Mouse (Mus musculus) cerebellum, postnatal 36 days (tissue): ENCODE data around the gene Fancc.

Source experiments
- DNase-seq, 2 experiments: peaks; one replicate each; pipeline ENCODE4 v3.0.0; 2021 to 2022; ENCODE audit warnings: mixed read lengths in 2 of 2

Fancc gene

GRCm38 (mm10) chr13:63314608-63314920 is 182.5 kb downstream of the Fancc start:
- no peak for DNase-seq

DNA sequence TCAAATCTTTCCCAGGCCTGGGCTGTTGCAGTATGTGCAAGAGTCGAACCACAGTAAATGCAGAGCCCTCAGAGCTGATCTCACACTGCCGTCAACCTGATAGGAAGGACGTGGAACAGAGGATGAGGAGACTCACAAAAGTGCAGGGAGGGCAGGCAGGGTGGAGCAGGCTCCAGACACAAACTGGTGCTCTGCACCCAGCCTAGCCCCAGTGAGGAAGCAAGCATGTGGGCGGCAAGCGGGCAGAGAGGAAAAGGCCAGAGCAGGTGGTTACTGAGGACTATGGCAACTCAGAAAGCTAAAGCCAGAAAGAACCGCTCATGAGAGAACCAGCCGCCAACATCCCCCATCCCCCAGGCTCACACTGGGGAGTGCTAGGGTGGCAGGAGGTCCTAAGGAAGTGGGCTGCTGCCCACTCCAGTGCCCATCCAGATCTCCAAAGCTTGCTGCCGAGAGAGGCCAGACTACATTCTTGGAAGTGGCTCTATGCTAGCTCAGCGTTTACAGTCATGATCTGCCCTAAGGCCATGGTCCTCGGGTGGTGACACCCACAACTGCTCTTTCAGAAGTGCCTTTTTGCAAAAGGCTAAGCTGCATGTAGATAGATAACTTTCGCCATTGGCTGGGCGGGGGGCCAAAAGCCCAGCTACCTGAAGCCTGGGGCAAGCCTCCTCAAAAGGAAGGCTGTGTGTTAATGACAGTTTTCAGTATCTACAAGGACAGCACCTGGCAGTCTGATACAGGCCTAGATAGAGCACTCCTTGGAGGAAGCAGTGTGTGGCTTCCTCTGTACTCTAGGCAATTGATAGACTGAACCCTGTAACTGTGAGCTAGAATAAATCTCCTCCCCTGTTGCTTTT is 183.1 kb downstream of the Fancc start:
- DNase-seq: no peak

- no peak for DNase-seq
Measured at GRCm38 (mm10) chr13:63313247-63313646, 183.8 kb downstream of the Fancc start.

- no peak for DNase-seq
Measured at GRCm38 (mm10) chr13:63311156-63311555, 185.9 kb downstream of the Fancc start.

DNA sequence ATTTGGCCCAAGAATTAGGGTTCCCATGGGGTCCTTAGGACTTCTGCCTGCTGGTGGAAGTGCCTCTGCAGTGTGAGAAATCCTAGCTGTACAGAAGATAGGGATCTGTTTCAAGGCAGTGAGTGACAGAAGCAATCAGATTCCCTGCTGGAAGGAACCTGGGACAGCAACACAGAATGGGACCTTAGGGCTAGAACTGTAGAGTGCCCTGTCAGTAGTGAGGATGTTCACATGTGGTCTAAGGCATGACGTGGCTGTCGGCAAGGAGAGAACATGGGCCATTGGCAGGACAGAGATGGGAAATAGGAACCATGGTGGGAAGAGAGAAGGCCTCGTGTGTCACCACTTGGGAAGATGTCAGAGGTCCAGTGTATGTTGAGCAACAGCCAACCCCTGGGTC is 187.5 kb downstream of the Fancc start:
- no peak for DNase-seq

DNA sequence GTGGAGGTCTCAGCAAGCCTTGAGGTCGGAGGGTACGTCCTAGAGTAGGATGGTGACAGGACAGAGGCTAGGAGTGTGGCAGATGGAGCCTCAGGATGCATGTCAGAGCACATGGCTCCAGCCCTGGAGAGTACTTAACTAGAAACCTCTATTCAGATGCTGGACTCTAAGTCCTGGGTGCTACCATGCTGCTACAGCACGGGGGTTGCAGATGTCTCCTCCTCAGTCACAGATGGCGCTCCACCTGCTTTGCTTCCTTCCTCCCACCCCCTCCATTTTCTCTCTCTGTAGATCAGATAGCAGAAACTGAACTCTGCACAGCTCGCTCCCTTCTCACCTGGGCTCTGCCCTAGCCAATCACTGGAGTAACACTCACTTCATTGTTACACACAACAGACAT is 190.3 kb downstream of the Fancc start:
- peak; percentile 76 to 81 for DNase-seq

DNA sequence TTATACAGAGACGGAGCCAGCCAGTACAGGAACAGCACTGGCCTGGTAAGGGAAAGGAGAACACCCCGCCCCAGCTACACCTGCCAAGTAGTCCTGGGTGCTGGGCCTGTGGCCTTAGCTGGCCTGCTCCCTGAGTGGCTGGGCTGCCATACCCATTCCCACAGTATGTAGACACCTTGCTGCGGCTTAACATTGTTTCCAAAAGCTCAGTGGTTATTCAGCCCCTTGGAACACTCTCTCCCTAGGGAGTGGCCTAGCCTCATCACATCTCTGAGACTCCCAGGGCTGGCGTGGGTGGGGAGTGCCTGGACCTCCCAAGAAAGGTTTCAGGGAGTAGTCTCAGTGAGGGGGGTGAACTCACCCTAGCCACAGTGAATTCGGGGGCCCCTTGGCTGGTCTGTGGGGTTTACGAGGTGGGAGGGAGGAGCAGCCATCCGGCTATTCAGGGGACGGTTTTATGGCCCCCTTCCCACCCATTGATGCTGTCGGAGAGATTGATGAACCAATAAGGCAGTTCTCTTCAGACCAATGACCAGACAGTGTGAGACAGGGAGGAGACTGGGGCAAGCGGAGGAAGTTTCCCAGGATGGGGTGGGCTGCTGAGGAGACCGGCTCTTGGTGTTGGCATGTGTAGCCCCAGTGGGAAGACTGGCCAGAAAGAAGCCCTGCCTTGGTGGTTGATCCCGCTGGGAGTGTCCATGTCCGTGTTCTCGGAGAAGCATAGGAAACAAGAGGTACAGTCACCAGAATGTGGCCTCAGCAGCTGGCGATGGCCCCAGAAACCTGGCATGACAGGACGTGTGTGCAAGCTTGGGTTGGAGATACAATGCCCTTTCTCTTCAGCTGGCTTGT is 191.7 kb downstream of the Fancc start:
- DNase-seq: peak in 1 of 2 experiments; percentile 38

DNA sequence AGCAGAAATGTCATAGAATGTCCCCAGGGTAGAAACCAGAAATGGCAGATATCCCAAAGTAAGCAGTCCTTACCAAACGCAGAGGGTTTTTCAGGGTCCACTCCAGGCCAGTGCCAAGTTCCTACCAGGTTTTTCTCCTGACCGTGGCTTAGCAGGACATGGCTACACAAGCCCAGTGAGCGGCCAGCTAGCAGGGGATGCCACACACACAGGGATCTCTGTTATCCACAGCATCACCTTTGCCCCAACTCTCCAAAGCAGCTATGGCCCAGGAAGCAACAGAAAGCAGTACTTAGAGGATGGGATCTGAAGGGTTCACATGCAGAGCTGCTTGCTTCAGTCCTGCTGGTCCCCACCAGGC is 192.3 kb downstream of the Fancc start:
- peak in 1 of 2 experiments; percentile 41 for DNase-seq

GRCm38 (mm10) chr13:63304124-63304792 is 192.8 kb downstream of the Fancc start:
- no peak for DNase-seq

DNA sequence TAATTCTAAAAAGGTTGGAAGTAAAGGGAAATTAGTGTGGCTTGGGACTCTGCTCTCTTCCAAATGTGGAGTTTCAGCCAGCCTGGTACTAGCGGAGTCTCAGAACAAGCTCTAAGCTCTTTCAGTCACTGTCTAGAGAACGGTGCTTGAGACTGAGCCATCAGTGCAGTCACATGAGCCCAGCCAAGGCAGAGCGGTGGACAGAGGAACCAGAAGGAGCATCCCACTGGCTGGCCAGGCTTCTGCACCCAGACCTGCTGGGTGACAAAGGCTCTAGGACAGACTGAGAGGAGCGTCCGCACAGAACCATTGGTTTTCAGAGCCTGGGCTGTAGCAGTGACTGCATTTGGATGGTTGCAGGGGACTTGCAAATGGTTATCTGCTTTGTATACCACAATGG is 194.7 kb downstream of the Fancc start:
- DNase-seq: peak; percentile 51 to 53

DNA sequence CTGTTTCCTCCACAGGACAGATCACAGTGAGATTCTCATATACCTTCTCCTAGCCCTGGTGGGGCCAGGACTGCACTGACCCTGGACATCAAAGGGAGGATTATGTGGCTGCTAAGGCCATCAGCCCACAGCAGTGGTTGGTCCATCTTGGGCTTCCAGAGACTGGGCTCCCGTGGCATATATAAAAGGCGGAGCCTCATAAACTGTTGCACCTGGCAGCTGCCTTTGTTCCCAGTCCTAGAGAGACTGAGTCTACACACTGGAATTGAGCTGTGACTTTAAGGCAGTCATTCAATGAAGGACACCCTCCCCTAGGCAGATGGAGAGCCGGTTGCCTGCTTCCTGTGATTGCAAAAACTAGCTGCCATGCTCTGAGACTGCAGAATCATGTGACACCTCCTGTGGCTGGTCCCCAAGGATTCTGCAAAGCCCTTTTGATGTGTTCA is 195.3 kb downstream of the Fancc start:
- no peak for DNase-seq

GRCm38 (mm10) chr13:63300929-63301328 is 196.1 kb downstream of the Fancc start:
- no peak for DNase-seq

GRCm38 (mm10) chr13:63298931-63299330 is 198.1 kb downstream of the Fancc start:
- DNase-seq: no peak

DNA sequence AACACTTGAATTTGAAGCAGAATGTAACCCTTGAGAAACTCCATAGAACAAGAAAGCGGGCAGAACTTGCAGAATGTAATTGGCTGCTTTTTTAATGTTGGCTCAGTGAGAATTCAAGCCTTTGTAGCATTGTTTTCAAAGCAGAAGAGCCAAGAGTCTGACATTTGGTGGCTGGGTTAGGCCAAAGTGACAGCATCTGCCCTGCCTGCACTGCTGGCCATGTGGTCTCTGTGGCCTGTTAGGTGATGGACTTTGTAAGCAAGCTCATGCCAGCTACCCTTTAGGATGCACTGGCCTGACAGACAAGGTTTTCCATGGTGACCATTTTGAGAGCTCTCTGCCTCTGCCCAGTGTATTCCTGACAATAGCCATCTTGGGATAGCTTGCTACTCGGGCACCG is 199.1 kb downstream of the Fancc start:
- no peak for DNase-seq

GRCm38 (mm10) chr13:63297003-63297402 is 200.1 kb downstream of the Fancc start:
- no peak for DNase-seq

DNA sequence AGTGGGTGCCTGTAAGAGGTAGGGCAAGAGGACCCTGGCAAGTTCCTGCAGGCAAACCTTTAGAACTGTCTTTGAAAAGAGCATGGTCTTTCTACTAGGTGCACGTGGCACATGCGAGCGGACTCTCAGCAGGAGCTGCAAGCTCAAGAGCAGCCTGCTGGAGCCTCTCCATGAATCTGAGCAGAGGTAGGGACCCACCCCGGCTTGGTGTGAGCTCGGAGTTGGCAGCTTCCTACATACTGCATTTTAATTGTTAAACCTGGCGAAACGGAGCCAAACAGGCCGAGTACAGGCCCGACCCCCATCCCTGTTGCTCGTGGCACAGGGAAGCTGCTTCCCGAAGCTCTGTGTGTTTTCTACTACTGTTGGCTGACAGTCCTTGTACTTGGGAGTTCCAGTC is 200.8 kb downstream of the Fancc start:
- DNase-seq: no peak

DNA sequence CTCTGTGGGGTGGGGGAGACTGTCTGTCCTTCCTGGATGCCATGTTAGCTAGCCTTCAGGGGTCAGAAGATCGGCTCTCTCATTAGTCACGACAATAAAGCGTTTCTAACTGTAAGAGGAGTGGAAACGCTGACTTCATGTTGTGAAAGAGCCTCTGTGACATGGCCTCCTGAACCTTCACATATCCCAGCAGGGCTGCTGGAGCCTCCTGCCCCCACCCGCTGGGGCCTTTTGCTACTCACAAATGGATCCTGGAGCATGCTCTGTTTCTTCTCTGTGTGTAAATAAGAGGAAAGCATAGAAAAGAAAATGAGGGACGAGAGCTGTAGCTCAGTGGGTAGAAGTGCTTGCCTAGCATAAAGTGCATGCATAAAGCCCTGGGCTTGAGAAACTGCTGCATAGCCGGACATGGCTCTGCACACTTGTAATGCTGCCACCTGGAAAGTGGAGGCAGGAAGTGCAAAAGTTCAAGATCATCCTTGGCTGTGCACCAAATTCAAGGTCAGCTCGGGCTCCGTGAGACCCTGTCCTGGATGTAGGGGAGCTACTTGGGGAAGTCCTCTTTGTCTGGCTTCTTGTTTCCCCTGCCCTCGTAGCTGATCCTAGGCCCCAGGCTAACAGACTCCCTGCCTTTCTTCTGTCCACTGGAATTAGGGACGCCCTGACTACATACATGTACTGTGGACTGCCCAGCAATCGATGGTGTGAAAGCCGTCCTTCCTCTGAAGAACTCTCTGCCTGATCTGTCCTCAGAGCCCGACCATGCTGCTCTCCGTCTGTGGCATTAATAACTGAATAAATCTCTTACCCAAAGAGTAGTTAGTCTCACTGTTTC is 202.5 kb downstream of the Fancc start:
- DNase-seq: peak; percentile 66 to 67

GRCm38 (mm10) chr13:63293647-63294046 is 203.4 kb downstream of the Fancc start:
- DNase-seq: no peak

DNA sequence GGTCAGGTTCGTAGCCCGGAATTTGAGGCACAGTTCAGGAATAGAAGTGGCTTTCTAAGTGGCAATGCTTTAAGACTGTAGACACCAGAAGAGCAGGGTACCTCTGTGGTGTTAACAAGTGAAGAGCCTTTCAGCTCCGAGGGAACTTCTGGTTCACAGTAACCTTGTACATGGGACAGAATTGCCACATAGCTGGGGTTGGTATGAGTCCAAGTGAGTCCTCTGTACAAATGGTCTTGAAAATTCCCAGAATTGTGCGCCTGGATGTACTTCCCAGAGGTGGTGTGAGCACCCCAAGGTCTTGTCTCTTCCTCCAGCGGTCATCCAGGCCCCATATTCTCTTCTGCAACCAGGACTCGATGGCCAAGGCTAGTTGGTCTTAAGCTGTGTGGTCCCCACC is 206.1 kb downstream of the Fancc start:
- no peak for DNase-seq

GRCm38 (mm10) chr13:63290126-63290525 is 207.0 kb downstream of the Fancc start:
- DNase-seq: no peak

GRCm38 (mm10) chr13:63289687-63290086 is 207.4 kb downstream of the Fancc start:
- no peak for DNase-seq

DNA sequence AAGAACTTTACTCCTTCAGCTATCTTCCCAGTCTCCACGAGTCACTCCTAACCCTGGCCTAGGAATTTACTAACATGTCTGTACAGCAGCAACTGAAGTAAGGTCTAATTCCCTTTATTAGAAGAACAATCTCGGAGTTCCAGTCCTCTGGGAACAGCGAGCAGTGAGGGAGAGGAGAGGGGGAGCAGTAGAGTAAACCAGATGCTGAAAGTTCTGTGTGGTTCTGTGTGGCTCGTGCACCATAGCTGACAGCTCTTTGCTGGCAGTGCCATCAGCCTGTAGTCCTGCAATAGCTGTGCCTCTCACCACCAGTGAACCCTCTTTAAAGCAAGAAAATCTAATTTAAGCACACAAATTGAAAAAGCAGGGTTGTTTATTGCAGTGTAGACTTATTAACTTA is 207.9 kb downstream of the Fancc start:
- no peak for DNase-seq
